Mouse (Mus musculus) fat pad, adult 2 months (tissue): ENCODE results near the gene Arl6ip6.
A peak's percentile ranks its signal among the peaks of the same experiment; 100 is the strongest.

Experiments
- DNase-seq: peaks from one replicate; pipeline ENCODE4 v3.0.0-alpha.2; 2011; ENCODE audit warnings: low read depth, low spot score; ENCODE audit errors: extremely low read depth

Gene Arl6ip6

DNA sequence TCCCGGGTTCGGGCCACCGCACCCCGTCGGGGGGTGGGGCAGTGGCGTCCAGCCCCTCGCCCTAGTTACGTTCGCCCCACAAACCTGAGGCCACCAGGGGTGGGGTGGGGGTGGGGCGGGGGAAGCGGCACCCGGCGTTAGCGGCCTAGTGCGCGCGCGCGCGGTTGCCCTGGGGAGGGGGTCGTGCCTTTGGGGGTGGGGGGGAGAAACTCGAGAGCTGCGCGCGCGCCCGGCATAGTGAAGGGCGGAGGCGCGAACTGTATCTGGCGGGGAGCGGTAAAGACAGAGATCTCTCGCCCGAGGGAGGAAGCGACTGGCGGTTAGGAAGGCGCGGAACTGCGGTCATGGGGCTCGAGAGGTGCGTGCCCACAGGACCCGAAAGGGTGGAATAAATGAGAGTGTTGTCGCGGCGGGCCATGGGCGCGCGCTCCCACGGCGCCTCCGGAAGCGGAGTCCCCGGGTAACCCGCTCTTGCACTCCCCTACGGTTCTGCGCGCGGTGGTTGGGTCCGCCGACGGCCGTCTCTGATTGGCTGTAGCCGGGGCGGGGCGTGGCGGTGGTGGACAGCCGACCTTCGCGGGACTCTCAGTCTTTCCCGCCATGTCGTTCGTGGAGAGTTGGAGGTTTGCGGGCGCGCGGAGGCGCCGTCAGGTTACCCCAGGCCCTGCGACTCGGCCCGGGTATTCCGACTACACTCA is at the start of gene Arl6ip6:
Gene Arl6ip6, plus strand, starts transcription at position 204 of the 698 bp plus-strand sequence.
- DNase-seq = peak; percentile 31

- no peak for DNase-seq
Observed at GRCm38 (mm10) chr2:53146852-53147251, 44.7 kb upstream of the Arl6ip6 start.

GRCm38 (mm10) chr2:53173966-53174365 is 17.6 kb upstream of the Arl6ip6 start:
- DNase-seq = no peak

DNA sequence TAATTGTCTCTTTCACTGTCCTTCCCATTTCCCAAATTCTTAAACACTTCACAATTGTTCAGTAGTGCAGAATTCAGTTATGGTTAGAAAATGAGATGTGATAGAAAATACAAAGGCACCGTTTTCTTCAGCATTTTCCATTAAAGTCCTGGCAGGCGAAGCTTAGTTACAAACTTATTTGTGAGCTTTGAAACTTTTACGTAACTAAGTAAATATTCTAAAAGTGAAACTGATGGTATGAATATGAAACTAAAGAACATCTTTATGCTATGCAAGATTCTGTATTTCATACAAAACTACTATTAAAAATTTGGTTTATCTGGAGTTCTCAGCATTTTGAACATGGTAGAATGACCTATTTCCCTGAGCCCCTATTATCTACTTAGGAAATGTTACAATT is 12.6 kb upstream of the Arl6ip6 start:
- DNase-seq = no peak

DNA sequence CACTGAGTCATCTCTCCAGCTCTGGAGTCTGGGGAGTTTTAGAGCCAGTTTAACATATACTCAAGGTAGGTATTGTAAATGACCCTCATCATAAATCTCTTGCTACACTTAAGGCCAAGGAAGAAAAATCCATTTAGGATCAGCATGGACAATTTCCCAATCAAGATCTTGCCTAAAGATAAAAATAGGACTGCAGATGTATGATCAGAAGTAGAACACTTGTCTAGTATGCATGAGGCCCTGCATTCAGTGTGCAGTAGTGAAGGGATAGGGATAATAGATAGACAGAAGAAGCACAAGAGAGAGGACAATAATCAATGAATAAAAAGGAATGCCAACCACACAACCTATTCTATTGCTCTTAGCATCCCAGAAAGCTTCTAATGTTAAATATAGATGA is 11.7 kb upstream of the Arl6ip6 start:
- peak; percentile 30 for DNase-seq

GRCm38 (mm10) chr2:53189811-53190210 is 1.7 kb upstream of the Arl6ip6 start:
- DNase-seq = no peak

GRCm38 (mm10) chr2:53190684-53191511 is 628 bp upstream of the Arl6ip6 start, which contains the start of gene Prpf40a:
Gene Prpf40a, minus strand, starts transcription at chr2:53191284.
- peak; percentile 82 for DNase-seq

- no peak for DNase-seq
Observed at GRCm38 (mm10) chr2:53192386-53192785, 860 bp downstream of the Arl6ip6 start.

DNA sequence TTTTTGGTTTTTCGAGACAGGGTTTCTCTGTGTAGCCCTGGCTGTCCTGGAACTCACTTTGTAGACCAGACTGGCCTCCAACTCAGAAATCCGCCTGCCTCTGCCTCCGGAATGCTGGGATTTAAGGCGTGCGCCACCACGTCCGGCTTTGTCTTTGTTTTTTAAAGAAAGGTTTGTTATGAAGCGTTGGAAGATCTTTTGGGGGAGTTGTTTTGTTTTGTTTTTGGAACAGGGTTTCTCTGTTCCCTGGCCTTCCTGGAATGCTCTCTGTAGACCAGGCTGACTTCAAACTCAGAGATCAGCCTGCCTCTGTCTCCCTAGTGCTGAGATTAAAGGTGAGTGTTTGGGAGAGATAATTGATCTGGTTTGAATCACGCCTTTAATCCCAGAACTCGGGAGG is 4.9 kb downstream of the Arl6ip6 start:
- DNase-seq = no peak

GRCm38 (mm10) chr2:53199203-53199602 is 7.7 kb downstream of the Arl6ip6 start:
- no peak for DNase-seq

- no peak for DNase-seq
Observed at GRCm38 (mm10) chr2:53200164-53200885, 8.8 kb downstream of the Arl6ip6 start.

GRCm38 (mm10) chr2:53204373-53205274 is 13.1 kb downstream of the Arl6ip6 start:
- DNase-seq = no peak

DNA sequence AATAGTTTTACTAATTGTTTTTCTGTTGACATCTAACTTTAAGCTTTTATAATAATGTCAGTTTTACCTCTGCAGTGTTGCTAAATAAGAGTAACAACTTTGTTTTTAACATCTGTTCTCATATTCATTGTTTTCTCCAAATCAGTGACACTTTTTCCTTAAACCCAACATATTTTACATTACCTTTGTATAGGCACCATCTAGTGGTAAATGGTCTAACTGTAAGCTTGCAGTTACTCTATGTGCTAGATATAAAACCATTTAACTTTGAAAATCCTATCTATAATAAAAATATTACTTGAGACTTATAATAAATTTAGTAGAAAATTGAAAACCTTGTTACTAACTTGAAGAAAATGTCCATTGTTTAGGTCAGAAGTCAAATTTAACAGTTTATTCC is 15.2 kb downstream of the Arl6ip6 start:
- no peak for DNase-seq

DNA sequence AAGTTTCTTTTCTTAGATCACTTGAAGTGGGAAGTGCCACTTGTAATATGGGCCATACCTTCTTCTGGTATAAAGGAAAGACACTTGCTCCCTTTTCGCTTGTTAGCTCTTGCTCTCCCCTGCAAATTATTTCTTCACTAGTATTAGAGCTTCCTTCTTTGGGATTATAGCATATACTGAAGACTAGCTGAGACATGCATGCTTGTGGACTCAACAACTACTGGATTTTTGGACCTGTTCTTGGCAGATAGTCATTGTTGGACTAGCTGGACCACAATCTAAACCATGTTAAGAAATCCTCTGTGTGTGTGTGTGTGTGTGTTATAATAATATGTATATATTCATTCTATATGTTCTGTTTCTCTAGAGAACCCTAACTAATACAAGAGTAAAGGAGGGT is 22.0 kb downstream of the Arl6ip6 start:
- peak; percentile 73 for DNase-seq

GRCm38 (mm10) chr2:53222242-53222641 is 30.7 kb downstream of the Arl6ip6 start:
- DNase-seq = no peak

GRCm38 (mm10) chr2:53256982-53257381 is 65.5 kb downstream of the Arl6ip6 start:
- DNase-seq = no peak
